Mouse (Mus musculus) spleen, postnatal 0 days (tissue): ENCODE measurements around the gene Tlk2. TPM values are rescaled to one million over a fixed set of nuclear protein-coding genes. Genes with fewer than 3 reads are reported as not detected.

Experiments used
- polyA plus RNA-seq: library from polyadenylated mRNA; unstranded; fragments of >200 nt; fragmentation: Nextera tagmentation; extraction: Ambion mirVana; gene quantifications from 2 replicates; pipeline ENCODE4 v1.2.1, GENCODE M21; 2015

The Tlk2 gene
- polyA plus RNA-seq: 13.8 and 14.0 TPM in 2 replicates

DNA sequence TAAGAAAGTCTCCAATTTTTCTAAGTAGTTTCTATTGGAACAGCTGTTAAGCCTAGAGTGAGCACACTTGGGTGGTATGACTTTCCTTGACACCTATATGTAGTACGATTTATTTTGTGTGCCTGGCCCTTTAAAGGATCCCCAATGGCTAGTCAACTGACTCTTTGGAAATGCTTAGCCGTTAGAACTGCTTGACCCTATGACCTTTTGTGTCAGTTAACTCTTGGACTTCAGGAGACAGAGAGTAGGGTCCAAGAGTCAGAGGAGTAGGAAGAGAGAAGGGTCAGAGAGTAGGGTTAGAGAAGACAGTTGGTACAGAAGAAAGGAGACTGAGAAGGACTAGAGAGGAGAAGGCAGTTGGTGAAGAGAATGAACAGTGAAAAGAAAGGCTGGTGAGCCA lies at the start of gene Tlk2:
Gene Tlk2, plus strand, starts transcription at position 292 of the 400 bp plus-strand sequence.

DNA sequence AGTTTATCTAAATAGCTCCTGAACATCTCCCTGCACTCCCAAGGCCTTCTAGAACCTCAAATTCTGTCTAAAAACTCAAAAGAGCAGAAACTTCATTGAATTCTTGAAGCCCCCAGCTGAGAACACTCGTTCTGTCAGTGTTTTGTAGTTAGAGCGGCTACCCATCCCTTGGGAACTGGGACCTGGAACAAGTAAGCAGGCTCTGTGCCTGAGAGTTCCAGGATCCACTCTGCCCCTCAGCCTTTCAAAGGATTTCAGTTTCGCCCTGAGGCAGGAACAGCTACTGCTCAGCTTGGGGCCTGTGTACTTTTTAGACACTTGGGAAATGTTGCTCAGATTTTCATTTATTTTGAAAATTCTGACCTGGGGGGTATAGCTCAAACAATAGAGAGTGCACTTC lies 32.0 kb upstream of the Tlk2 start, which contains the start of gene Gm10842:
Gene Gm10842, plus strand, starts transcription at position 301 of the 400 bp plus-strand sequence.

DNA sequence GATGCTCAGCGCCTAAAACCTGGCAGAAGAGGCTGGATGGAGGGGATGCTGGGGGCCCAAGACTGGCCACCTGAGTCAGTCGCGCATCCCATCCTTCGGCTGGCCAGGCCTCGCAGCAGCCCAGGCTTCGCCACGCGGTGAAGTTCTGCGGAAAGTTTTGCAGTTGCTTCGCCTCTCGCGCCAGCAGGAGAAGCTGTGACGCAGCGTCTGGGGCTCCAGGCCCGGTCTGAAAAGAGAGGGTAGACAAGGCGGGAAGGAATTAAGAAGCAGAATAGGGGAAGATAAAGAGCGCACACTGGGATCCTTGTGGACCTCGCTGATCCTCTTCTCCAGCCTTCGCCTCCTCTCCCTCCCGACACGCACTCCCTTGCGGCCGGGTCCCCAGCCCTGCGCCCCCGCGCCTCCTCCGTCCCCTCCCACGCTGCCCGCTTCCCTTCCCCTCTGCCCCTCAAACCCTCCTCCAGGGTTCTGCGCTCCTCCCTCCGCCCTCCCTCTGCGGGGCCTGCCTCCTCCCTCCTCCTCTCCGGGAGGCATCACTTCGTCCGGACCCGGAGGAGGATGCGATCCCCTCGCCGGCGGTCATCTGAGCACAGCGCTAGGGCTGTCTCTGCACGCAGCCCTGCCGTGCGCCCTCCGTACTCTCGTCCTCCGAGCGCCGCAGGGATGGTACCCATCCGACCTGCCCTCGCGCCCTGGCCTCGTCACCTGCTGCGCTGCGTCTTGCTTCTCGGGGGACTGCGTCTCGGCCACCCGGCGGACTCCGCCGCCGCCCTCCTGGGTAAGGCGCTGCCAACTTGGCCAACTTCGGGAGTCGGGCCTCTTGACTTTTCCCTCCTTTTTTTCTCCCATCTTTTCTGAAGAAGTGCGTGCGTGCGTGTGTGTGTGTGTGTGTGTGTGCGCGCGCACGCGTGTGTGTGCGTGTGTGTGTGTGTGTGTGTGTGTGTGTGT lies 113.8 kb downstream of the Tlk2 start, which contains the start of gene Mrc2:
Gene Mrc2, plus strand, starts transcription at position 520 of the 948 bp plus-strand sequence.

Other genes with a start within 250 kb of the Tlk2 start
- 0.74 and 0.89 TPM in 2 replicates for gene Efcab3, start 115.2 kb upstream of the Tlk2 start, polyA plus RNA-seq
- 18.8 and 20.4 TPM in 2 replicates for gene Mettl2, start 52.4 kb upstream of the Tlk2 start, polyA plus RNA-seq
- gene Gm10842, start 31.9 kb upstream of the Tlk2 start, polyA plus RNA-seq: not detected in 2 replicates
- gene Mrc2, start 113.8 kb downstream of the Tlk2 start, polyA plus RNA-seq: 1.6 and 2.1 TPM in 2 replicates